Mouse (Mus musculus) embryonic stem cell, embryonic (primary cell): ENCODE measurements around the gene Cnot8.

ENCODE experiments used
- CTCF ChIA-PET, 4 experiments: fragments of 300-600 bp in 2 of 4; fragments of 350-600 bp in 2 of 4; sonication (Branson Sonifier 250); formaldehyde crosslinking; loops; one replicate each; lab custom pipeline; 2022; ENCODE audit warnings: inconsistent platforms in 2 of 4; lab: Charles Lee
- POLR2A ChIA-PET, 4 experiments: fragments of 300-600 bp in 2 of 4; fragments of 350-600 bp in 2 of 4; sonication (Branson Sonifier 250); formaldehyde crosslinking; loops; one replicate each; lab custom pipeline; 2022; ENCODE audit warnings: antibody characterized with exemption in 4 of 4, inconsistent platforms in 1 of 4; lab: Charles Lee

The Cnot8 gene

DNA sequence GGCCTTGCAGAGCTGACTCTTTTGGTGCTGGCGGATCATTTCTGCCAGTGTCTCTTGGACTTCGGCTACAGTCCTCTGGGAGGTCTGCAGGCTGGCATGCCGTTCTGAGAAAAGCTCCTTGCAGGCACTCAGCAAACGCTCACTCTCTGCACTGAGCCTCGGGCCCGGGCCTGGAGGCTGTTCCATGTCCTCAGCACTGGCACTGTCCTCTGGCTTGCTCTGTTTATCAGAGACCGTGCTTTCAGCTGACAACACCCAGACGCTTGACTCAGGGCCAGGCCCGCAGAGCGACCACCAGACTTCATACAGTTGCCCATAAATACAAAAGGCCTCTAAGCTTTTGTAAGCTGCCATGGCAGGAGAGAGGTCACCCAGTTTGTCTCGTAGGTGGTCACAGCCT, 21.1 kb downstream of the Cnot8 start:
- ChIA-PET CTCF (interaction anchor here in 1 of 4 experiments (0.7 to 1.3 kb wide), 2 partner anchors 19 to 857 kb away, joined by 3 to 4 read pairs; no protein-coding TSS in a partner anchor), POLR2A (interaction anchor here in 3 of 4 experiments (0.7 to 6.9 kb wide), 14 partner anchors 12 to 205 kb away, joined by 3 to 54 read pairs (median 4); partner anchors contain the start of genes Cnot8 (in 1 of the 3), Gemin5 (in 1 of the 3), Sh3bp5l (in 1 of the 3) and Zfp672 (in 1 of the 3))

GRCm38 (mm10) chr11:58126397-58127160, 22.6 kb downstream of the Cnot8 start:
- ChIA-PET POLR2A (interaction anchor here (0.6 to 6.9 kb wide), 17 partner anchors 8 to 1289 kb away, joined by 3 to 54 read pairs (median 3); partner anchors contain the start of genes Cnot8 (in 1 of the 4) and Gemin5 (in 1 of the 4)), CTCF (interaction anchor here in 2 of 4 experiments (0.6 to 1.3 kb wide), 2 partner anchors 17 to 88 kb away, joined by 3 to 4 read pairs; no protein-coding TSS in a partner anchor)

GRCm38 (mm10) chr11:58127544-58127943, 23.6 kb downstream of the Cnot8 start:
- ChIA-PET CTCF (no interaction called here), POLR2A (interaction anchor here in 2 of 4 experiments (0.6 to 6.9 kb wide), 8 partner anchors 9 to 173 kb away, joined by 3 to 54 read pairs (median 4); partner anchors contain the start of gene Cnot8 (in 1 of the 2))

GRCm38 (mm10) chr11:58129302-58129843, 25.4 kb downstream of the Cnot8 start:
- ChIA-PET CTCF (interaction anchor here in 1 of 4 experiments (0.6 kb wide), 1 partner anchor 14 kb away, joined by 3 read pairs; no protein-coding TSS in a partner anchor), POLR2A (interaction anchor here in 2 of 4 experiments (0.9 to 6.9 kb wide), 6 partner anchors 11 to 19 kb away, joined by 3 to 54 read pairs (median 4); no protein-coding TSS in a partner anchor)

DNA sequence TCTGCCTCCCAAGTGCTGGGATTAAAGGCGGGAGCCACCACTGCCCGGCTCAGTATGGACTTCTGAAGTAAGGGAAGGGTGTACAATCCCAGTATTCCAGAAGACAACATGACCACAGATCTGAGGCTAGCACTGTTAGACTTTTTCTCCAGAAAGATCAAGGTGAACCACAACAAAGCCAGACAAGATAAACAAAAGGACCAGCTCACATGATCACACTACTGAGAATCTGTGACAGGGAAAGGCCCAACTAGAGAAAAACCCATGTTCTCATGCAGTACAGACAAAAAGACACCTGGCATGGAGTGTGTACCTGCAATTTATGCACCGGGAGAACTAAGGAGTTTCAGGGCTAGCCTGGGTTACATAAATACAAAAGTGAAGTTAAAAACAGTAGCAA, 28.1 kb downstream of the Cnot8 start:
- ChIA-PET CTCF (no interaction called here), POLR2A (interaction anchor here in 1 of 4 experiments (1.0 to 2.6 kb wide), 3 partner anchors 13 to 24 kb away, joined by 4 to 12 read pairs (median 4); no protein-coding TSS in a partner anchor)

- CTCF ChIA-PET, result interaction anchor here in 3 of 4 experiments (0.6 to 0.7 kb wide), 3 partner anchors 36 to 168 kb away, joined by 3 to 6 read pairs (median 3); no protein-coding TSS in a partner anchor
- POLR2A ChIA-PET, result interaction anchor here in 3 of 4 experiments (0.6 to 1.6 kb wide), 7 partner anchors 15 to 216 kb away, joined by 3 to 7 read pairs (median 4); partner anchors contain the start of genes Cnot8 (in 1 of the 3) and Gemin5 (in 1 of the 3)
These were observed 30.9 kb downstream of the Cnot8 start for GRCm38 (mm10) chr11:58134869-58135268.

GRCm38 (mm10) chr11:58135296-58135695, 31.3 kb downstream of the Cnot8 start:
- ChIA-PET CTCF (interaction anchor here in 3 of 4 experiments (0.6 to 0.7 kb wide), 5 partner anchors 37 to 184 kb away, joined by 3 to 6 read pairs (median 3); no protein-coding TSS in a partner anchor), POLR2A (interaction anchor here in 2 of 4 experiments (0.6 to 1.8 kb wide), 9 partner anchors 14 to 216 kb away, joined by 3 to 10 read pairs (median 3); partner anchors contain the start of genes Gemin5 (in 1 of the 2) and Gm12248 (in 1 of the 2))

DNA sequence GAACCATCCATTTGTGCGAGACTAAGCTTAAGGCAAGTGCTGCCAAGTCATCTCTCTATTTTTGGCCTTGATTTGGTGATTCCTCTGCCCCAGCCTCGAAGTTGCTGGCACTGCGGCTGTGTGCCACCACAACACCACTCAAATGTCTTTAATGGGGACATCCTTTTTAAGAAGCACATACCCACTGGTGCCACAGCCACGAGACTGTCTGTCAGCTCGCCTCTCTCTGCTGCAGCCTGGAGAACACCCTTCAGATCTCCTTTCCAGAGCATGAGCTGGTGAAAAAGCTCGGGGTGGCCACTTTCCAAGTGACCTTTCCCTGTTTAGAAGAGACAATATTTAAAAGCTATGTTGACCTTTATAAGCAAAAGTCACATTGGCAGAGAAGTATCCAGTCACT, 32.7 kb downstream of the Cnot8 start:
- ChIA-PET CTCF (interaction anchor here in 1 of 4 experiments (0.6 kb wide), 2 partner anchors 477 to 1166 kb away, joined by 3 read pairs; no protein-coding TSS in a partner anchor), POLR2A (interaction anchor here in 3 of 4 experiments (0.6 to 1.8 kb wide), 18 partner anchors 11 to 161 kb away, joined by 3 to 10 read pairs (median 4); partner anchors contain the start of gene Cnot8 (in 2 of the 3))

GRCm38 (mm10) chr11:58138821-58139220, 34.9 kb downstream of the Cnot8 start:
- CTCF ChIA-PET, result interaction anchor here in 2 of 4 experiments (0.6 to 1.2 kb wide), 2 partner anchors 188 to 1264 kb away, joined by 3 read pairs; no protein-coding TSS in a partner anchor
- POLR2A ChIA-PET, result interaction anchor here in 2 of 4 experiments (0.9 to 1.4 kb wide), 6 partner anchors 8 to 35 kb away, joined by 3 to 5 read pairs (median 4); partner anchors contain the start of gene Cnot8 (in 2 of the 2)

DNA sequence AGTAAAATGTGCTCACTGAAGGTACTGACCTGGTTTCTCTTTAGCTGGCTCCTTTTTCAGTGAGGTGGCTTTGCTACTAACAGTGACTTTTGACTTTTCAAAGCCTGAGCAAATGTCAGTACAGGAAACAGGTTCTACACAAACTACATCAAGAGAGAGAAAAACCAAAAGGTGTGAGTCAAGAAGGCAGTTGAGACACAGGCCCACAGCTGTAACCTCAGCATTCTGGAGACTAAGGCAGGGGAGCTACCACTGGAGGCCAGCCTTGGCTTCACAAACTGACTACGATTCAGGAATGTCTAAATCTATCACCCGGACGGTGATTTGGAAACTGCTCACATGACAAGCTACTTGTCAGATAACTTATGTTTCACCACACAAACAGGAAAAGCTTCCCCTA, 35.5 kb downstream of the Cnot8 start:
- POLR2A ChIA-PET, result interaction anchor here in 3 of 4 experiments (0.5 to 1.4 kb wide), 9 partner anchors 9 to 111 kb away, joined by 3 to 5 read pairs (median 4); partner anchors contain the start of gene Cnot8 (in 2 of the 3)
- CTCF ChIA-PET, result interaction anchor here in 3 of 4 experiments (0.6 to 1.2 kb wide), 3 partner anchors 188 to 1264 kb away, joined by 3 read pairs; no protein-coding TSS in a partner anchor

DNA sequence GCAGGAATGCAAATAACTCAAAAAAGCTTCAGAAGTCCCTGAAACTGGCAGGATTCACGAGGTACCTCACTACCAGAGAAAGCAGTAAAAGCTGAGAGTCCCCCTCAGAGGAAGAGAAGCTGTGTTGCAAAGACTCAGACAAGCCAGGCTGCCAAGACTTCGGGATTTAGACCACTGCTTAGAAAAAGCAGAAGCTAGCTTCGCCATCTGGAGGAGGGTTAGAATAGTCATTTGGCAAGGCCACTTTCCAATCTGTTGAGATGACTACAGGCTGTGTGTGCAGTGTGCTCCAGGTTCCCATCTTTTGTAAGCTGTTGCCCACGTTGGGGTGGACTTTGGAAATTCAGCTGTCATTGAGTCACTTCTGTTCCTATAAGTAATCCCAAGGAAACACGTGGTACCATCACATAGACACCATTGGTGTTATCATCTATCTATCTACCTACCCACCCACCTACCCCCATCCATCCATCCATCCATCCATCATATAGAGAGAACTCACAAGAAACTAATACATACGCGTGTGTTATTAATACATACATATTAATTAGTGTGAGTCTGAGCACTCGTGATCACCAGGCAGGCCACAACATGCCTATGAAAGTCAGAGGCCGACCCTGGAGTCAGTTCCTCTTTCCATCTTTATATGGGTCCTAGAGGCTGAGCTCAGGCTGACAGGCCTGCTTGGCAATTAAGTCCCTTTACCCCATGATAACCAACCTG, 39.9 kb downstream of the Cnot8 start:
- POLR2A ChIA-PET, result interaction anchor here in 2 of 4 experiments (0.6 to 1.3 kb wide), 3 partner anchors 25 to 67 kb away, joined by 3 to 5 read pairs (median 3); no protein-coding TSS in a partner anchor
- CTCF ChIA-PET, result interaction anchor here in 3 of 4 experiments (0.5 to 1.6 kb wide), 5 partner anchors 13 to 190 kb away, joined by 3 to 9 read pairs (median 3); no protein-coding TSS in a partner anchor

- ChIA-PET POLR2A (interaction anchor here in 1 of 4 experiments (0.5 kb wide), 1 partner anchor 17 kb away, joined by 4 read pairs; no protein-coding TSS in a partner anchor), CTCF (interaction anchor here in 1 of 4 experiments (0.6 kb wide), 1 partner anchor 437 kb away, joined by 5 read pairs; no protein-coding TSS in a partner anchor)
These were observed 42.3 kb downstream of the Cnot8 start for GRCm38 (mm10) chr11:58146241-58146640.

- POLR2A ChIA-PET, result interaction anchor here in 3 of 4 experiments (0.6 to 1.6 kb wide), 6 partner anchors 8 to 145 kb away, joined by 3 to 4 read pairs (median 3); no protein-coding TSS in a partner anchor
- CTCF ChIA-PET, result no interaction called here
These were observed 51.5 kb downstream of the Cnot8 start for GRCm38 (mm10) chr11:58155458-58155857.

- ChIA-PET CTCF (interaction anchor here in 2 of 4 experiments (0.6 to 0.7 kb wide), 2 partner anchors 12 to 244 kb away, joined by 3 to 9 read pairs; no protein-coding TSS in a partner anchor), POLR2A (interaction anchor here in 3 of 4 experiments (0.6 to 1.2 kb wide), 5 partner anchors 12 to 56 kb away, joined by 3 to 10 read pairs (median 5); partner anchors contain the start of gene Gemin5 (in 1 of the 3))
These were observed 52.9 kb downstream of the Cnot8 start for GRCm38 (mm10) chr11:58156871-58157270.

- POLR2A ChIA-PET, result interaction anchor here in 2 of 4 experiments (0.8 to 2.1 kb wide), 7 partner anchors 10 to 181 kb away, joined by 3 to 9 read pairs (median 4); partner anchors contain the start of gene Cnot8 (in 1 of the 2)
These were observed 61.1 kb downstream of the Cnot8 start for GRCm38 (mm10) chr11:58165072-58165471.

GRCm38 (mm10) chr11:58167822-58168166, 63.8 kb downstream of the Cnot8 start:
- POLR2A ChIA-PET, result interaction anchor here (0.6 to 1.7 kb wide), 24 partner anchors 8 to 1353 kb away, joined by 3 to 8 read pairs (median 4); partner anchors contain the start of genes Cnot8 (in 1 of the 4) and Hist3h2ba (in 1 of the 4)
- CTCF ChIA-PET, result interaction anchor here in 2 of 4 experiments (0.5 to 1.3 kb wide), 5 partner anchors 8 to 343 kb away, joined by 3 to 7 read pairs (median 3); no protein-coding TSS in a partner anchor

More at GRCm38 (mm10) chr11:58165072-58165471, 61.1 kb downstream of the Cnot8 start:
- CTCF ChIA-PET, result interaction anchor here in 3 of 4 experiments (0.8 to 1.2 kb wide), 5 partner anchors 43 to 80 kb away, joined by 3 read pairs; no protein-coding TSS in a partner anchor
